Mouse (Mus musculus) mature B cell (primary cell): Measurements from ENCODE around the gene Pxmp4.

Experiments
- in situ Hi-C: fragments of 300-500 bp; cut with MboI; formaldehyde crosslinking; loops from 2 replicates; pipeline ENCODE4 v1.14.3; 2019

Gene Pxmp4

GRCm38 (mm10) chr2:154613118-154614115, 9.9 kb upstream of the Pxmp4 start, which contains the start of the genes Zfp341 and 4930519P11Rik:
Gene Zfp341, plus strand, starts transcription at chr2:154613297.
Gene 4930519P11Rik, minus strand, starts transcription at chr2:154613437.
- in situ Hi-C loops: no loop called here

GRCm38 (mm10) chr2:154609050-154609767, 5.7 kb upstream of the Pxmp4 start:
- in situ Hi-C loops: no loop called here

GRCm38 (mm10) chr2:154606965-154607364, 3.5 kb upstream of the Pxmp4 start:
- in situ Hi-C loops: no loop called here

GRCm38 (mm10) chr2:154604156-154604555, 648 bp upstream of the Pxmp4 start:
- in situ Hi-C loops: no loop called here

GRCm38 (mm10) chr2:154603007-154603637, 386 bp downstream of the Pxmp4 start:
- in situ Hi-C loops: no loop called here

GRCm38 (mm10) chr2:154601324-154601723, 2.2 kb downstream of the Pxmp4 start:
- in situ Hi-C loops: no loop called here

- in situ Hi-C loops: no loop called here
Observed at GRCm38 (mm10) chr2:154600586-154600985, 2.9 kb downstream of the Pxmp4 start.

GRCm38 (mm10) chr2:154597399-154597798, 6.1 kb downstream of the Pxmp4 start:
- in situ Hi-C loops: no loop called here

GRCm38 (mm10) chr2:154595775-154596174, 7.7 kb downstream of the Pxmp4 start:
- in situ Hi-C loops: no loop called here

GRCm38 (mm10) chr2:154593025-154593424, 10.5 kb downstream of the Pxmp4 start:
- in situ Hi-C loops: no loop called here

GRCm38 (mm10) chr2:154591239-154591638, 12.3 kb downstream of the Pxmp4 start:
- in situ Hi-C loops: no loop called here

- in situ Hi-C loops: no loop called here
Observed at GRCm38 (mm10) chr2:154589051-154589450, 14.5 kb downstream of the Pxmp4 start.

GRCm38 (mm10) chr2:154586405-154586804, 17.1 kb downstream of the Pxmp4 start:
- in situ Hi-C loops: no loop called here

GRCm38 (mm10) chr2:154584931-154585601, 18.4 kb downstream of the Pxmp4 start:
- in situ Hi-C loops: no loop called here

GRCm38 (mm10) chr2:154583906-154584872, 19.3 kb downstream of the Pxmp4 start:
- in situ Hi-C loops: no loop called here

GRCm38 (mm10) chr2:154581421-154581820, 22.1 kb downstream of the Pxmp4 start:
- in situ Hi-C loops: no loop called here

- in situ Hi-C loops: no loop called here
Observed at GRCm38 (mm10) chr2:154580586-154580985, 22.9 kb downstream of the Pxmp4 start.

GRCm38 (mm10) chr2:154577744-154578067, 25.8 kb downstream of the Pxmp4 start:
- in situ Hi-C loops: no loop called here

- in situ Hi-C loops: no loop called here
Observed at GRCm38 (mm10) chr2:154576876-154577743, 26.4 kb downstream of the Pxmp4 start.

- in situ Hi-C loops: no loop called here
Observed at GRCm38 (mm10) chr2:154574271-154574670, 29.2 kb downstream of the Pxmp4 start.
